Mouse (Mus musculus) CH12F3 (cell line): Measurements from ENCODE around the gene Pdgfc.

Experiments
- in situ Hi-C: fragments of 300-500 bp; cut with MboI; formaldehyde crosslinking; loops from 2 replicates; pipeline ENCODE4 v1.14.3; 2020; ENCODE audit warnings: low sequenced_read_pairs

Gene Pdgfc

DNA sequence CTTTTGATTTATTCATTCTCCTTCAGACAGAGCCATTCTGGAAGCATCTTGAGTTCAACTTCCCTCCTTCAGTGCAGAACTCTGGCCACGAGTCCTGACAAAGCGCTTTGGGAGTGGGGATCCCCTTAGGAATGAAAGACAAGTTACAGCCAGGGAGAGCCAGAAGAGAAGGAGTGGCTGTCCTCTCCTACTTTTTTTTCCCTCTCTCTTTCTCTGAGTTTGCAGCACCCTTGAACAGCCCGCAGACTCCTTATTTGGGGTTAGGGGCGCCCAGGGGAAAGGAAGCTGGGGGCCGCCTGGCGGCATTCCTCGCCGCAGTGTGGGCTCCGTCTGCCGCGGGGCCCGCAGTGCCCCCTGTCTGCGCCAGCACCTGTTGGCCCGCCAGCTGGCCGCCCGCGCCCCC, at the start of gene Pdgfc:
Gene Pdgfc, plus strand, starts transcription at position 266 of the 403 bp plus-strand sequence.
- in situ Hi-C loops = no loop called here

DNA sequence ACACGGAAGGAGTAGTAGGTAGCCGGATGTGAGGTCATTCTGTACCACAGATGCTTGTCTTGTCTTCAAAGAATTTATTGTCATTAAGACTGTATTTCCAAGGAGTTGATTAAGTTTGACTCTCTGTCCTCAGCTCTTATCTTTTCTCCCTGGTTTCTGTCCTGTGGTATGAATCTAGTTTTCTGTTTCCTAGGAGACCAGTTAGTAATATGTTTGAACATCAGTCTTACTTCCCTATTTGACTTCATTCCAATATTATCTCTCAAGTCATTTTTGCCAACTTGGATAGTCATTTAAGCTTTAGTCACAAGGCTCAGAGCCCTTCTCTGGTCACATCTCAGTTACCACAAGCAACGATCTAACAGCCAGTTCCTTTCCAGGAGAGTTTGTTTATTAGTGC, 27.0 kb upstream of the Pdgfc start:
- in situ Hi-C loops = no loop called here

DNA sequence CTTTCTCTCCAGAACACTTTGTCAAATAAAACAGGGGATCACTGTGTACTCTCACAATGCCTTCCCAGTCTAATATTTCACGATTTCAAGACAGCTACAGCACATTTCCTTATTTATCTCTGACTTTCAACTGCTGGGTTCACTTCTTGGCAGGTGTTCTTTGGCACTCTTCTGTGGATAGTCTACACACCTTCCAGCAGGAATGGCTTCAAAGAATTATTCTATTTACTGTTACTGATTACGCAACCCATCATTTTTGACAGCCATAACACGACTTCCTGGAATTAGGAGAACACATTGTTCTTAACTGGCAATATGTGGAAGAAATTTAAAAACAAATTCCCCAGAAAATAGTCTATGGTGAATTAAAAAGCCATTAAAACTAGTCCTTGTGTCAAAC, 26.3 kb upstream of the Pdgfc start:
- in situ Hi-C loops = no loop called here

DNA sequence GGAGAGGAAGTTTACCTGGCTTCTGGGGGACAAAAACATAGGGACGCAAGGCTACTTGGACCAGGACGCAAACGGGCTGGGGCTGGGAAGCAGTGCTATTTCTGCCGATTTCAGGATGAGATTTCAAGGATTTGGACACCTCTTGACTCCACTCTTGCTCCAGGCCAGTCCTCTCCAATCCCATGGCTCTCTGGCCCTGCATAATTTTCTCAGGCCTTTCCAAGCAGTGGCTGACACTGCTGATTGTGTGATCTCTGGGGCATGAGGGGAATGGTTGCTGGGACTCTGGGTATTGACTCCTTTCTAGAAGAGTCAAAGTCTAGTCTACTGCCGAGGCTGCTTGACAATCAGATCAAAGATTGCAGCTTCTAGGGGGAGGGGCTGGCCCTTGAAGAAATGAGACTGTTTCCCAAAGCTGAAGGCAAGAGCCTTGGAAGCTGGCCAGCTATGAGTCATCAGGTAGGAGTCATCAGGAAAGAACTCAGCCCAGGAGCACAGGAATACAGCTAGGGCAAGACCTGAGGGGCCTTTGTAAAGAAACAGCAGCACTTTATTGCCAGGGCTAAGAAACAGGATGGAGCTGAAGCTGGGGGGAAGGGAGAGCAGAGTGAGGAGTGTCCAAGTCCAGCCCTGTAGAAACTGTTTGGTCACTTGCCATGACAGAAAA, 18.7 kb upstream of the Pdgfc start:
- in situ Hi-C loops = no loop called here

DNA sequence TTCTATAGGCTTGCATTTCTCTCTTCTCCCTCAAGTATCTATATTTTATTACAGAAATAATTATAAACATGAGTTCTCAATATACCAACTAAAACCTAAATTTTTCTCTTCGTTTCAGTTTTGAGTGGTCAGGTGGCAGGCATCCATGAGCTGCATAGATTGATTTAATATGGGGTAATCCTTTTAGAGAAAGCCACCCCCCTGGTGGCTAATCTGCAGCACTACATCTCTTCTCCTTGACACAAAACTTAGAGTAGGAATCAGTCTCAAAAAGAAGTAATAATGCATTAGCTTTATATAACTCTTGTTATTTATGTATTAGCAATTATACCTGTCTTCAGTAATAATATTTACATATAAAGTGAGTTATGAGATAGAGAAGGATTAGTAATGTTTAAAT, 16.2 kb upstream of the Pdgfc start:
- in situ Hi-C loops = no loop called here

DNA sequence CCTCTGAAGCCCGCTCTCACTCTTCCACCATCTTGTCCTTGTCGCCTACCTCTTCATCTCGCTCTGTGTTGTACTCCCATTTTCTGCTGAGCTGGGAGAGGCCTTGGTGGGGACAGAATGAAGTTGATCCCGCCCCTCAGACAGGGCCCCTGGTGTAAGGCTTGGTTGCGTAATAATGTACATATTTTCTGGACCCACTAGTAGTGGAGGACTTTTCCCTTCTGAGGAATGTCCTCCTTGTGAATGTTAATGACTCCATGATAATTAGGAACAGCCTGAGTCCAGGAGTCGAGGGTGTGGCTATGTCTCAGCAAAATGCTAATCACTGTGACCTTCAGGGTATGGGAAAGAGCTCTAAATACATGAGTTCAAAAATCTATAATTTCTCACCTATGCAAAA, 14.4 kb upstream of the Pdgfc start:
- in situ Hi-C loops = no loop called here

DNA sequence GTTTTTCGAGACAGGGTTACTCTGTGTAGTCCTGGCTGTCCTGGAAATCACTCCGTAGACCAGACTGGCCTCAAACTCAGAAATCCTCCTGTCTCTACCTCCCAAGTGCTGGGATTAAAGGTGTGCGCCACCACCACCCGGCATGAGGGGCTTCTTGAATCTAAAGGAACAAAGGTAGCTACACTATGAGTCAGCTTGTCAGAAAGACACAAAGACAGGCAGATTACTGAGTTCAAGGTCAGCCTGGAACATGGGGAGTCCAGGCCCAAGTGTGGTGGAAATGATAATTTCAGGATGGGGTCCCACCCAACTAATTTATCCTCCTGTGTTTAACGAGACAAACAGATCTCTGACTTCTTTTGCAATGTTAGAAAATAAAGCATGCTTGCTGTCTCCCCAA, 13.9 kb upstream of the Pdgfc start:
- in situ Hi-C loops = no loop called here

DNA sequence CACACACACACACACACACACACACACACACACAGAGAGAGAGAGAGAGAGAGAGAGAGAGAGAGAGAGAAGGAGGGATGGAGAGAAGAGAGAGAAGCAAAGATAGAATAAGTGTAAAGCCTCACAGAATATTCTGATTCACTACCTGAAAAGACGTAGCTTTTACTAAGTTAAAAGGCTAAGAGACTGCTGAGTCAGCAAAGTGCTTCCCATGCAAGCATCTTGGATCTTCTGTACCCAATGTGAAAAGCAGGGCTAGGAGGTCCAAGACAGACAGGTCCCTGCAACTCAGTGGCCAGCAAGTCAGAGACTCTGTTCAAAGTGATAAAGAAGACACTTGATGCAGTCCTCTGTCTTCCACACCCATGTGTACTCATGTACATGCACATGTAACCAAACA, 13.4 kb upstream of the Pdgfc start:
- in situ Hi-C loops = no loop called here

DNA sequence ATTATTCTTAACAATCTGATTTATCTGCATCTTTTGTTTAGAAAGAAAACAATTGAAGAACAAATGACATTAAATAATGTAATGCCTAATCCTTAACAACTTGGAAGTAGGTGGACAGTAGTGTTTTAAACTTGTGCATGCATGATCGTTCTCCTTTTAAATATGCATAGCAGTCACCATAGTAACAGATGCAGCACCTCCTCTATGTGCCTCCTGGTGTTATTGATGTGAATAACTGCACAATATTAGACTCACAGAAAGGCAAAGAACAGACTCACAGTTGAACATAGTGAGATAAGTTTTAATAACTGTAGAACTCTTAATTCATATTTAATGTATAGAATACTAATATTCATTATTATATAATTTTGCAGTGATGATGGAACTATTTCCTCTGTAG, 12.6 kb upstream of the Pdgfc start:
- in situ Hi-C loops = no loop called here

DNA sequence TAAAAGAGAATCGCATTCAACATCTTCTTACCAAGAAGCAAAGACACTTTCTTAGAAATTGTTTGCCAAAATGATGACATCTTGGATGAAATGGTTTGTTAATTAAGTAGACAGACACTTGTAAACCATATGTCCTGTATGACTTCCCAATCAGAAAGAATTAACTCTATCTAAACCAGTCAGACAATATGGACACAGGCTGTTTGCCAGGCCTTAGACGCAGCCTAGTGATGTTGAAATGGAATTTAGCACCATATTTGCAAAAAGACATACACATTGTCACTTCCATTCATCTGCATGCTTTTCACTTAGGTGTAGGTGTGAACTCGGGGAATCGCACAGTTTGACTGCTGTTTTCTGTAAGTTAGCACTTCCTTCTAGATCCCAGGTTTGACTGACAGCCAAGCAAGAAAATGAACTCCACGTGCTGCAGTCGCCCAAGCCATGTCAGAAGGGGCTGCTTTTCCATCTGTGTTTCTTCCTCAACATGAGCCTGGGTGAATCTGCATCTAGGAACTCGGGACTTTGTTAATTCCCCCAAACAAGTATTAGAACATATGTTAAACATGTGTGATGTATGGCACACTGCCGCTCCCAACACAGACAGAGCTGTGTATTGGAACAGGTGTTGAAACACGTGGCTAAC, 10.5 kb upstream of the Pdgfc start:
- in situ Hi-C loops = no loop called here

DNA sequence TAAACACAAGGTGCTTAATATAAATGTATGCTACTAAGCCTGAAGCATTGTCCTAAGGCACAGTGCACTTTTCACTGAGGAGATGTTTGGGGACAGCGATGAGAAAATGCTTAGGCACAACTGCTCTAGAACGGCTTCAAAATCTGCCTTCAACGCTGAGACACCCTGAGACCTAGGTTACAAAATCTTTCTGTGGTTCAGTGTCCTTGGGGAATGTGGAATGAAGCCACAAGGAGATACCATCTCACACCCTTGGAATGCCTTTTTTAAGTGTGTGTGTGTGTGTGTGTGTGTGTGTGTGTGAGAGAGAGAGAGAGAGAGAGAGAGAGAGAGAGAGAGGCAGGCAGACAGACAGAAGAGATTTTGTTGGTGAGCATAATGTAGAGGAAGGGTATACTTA, 7.9 kb upstream of the Pdgfc start:
- in situ Hi-C loops = no loop called here

DNA sequence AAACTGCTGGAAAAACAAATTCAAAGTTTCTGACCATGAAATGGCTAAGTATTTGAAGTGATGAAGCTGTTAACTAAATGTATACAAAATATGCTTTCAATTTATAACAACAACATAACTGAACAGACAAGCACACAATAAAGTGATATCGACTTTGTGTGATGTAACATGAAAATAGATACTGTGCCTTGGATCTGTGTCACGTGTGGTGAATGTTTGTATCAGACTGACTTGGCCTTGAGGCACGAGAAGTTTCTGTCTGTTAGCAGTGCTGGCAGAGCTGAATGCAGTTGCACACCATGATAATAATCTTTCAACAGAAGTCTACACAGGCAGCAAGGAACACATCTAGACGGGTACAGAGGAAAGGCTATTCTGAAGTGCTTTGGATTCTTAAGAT, 6.9 kb upstream of the Pdgfc start:
- in situ Hi-C loops = no loop called here

DNA sequence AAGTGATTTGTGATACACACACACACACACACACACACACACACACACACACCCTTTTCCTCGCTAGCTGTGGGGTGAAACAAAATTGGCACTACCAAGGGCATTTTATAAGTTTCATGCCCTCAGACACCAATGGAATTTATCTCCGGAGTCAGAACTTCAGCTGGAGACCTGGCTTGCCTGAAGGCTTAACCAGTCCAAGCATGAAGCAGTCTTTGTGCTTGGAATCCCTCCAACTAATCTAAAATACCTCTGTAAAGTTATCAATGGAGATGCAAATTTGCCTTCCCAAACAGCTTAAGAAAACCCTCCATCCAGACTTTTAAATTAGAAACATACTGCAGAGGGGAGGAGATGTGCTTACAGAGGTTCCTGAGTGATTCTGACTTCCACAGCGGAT, 6.3 kb upstream of the Pdgfc start:
- in situ Hi-C loops = no loop called here

DNA sequence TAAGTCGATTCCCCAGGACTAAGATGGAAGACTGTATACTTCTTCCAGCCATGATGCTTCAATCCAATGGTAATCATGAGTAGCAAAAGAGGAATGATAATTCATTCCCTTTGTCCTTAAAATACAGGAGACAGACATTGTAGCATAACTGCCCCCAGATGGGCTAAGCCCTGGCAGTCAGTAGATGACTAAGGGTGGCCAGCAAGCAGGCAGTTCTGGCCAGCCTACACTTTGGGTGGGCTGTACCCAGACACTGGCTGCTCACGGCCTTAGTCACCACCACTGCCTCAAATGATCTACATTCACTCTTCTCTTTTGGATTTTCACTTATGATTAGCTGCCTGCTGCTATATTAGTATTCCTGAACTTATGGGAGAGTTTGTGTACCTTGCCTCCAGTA, 5.9 kb upstream of the Pdgfc start:
- in situ Hi-C loops = no loop called here

DNA sequence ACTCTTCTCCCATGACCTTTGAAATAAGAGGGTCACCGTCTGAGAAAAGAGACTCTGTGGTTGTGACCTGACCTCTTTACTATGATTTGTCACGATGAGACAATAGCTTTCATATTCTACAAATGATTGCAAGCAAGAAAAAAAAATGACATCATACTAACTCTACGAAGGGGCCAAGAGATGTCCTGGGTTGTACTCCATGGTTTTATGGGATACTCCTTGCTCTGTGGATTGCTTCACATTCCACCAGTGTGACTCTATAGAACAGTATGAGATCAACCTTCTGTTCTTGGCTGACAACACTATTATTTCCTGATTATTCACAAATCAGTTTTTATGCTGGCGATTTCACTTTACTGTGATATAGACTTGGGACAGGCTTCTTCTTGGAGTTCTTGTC, 4.2 kb upstream of the Pdgfc start:
- in situ Hi-C loops = no loop called here

DNA sequence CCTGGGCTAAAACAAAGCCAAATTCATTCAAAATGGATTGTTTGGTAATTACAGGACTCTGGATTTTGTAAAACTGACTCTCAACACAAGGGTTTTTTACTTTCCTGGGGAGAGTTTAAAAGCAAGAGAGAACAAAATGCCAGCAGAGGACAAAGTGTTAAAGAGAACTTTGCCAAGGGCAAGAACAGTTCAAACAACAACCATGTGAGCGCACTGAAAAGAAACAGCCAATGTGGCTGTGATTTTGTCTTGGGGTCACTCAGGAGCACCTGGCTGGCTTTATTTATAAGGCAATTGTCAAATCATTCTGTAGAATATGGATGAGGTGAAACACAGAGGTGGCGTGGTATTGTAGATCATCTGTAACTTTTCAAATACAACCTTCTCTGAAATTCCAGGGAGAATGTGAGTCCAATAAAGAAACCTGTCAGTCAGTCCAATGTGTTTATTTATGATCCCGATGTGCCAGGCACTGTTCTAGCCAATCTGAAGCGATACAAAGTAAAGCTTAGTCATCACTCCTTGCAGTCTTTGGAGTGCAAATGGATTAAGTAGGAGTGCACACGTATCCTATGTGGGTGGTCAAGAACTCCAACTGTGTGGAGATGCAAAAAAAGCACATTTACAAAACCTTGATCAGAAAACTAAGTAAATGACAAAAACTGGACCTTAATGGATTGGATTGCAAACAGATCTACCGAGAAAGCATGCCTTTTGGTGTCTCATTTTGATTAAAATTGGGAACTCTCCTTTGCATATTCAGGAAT, 1.7 kb upstream of the Pdgfc start:
- in situ Hi-C loops = no loop called here

DNA sequence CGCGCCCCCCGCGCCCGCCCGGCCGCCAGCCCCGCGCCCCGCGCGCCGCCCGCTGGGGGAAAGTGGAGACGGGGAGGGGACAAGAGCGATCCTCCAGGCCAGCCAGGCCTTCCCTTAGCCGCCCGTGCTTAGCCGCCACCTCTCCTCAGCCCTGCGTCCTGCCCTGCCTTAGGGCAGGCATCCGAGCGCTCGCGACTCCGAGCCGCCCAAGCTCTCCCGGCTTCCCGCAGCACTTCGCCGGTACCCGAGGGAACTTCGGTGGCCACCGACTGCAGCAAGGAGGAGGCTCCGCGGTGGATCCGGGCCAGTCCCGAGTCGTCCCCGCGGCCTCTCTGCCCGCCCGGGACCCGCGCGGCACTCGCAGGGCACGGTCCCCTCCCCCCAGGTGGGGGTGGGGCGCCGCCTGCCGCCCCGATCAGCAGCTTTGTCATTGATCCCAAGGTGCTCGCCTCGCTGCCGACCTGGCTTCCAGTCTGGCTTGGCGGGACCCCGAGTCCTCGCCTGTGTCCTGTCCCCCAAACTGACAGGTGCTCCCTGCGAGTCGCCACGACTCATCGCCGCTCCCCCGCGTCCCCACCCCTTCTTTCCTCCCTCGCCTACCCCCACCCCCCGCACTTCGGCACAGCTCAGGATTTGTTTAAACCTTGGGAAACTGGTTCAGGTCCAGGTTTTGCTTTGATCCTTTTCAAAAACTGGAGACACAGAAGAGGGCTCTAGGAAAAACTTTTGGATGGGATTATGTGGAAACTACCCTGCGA, 517 bp downstream of the Pdgfc start:
- in situ Hi-C loops = no loop called here

DNA sequence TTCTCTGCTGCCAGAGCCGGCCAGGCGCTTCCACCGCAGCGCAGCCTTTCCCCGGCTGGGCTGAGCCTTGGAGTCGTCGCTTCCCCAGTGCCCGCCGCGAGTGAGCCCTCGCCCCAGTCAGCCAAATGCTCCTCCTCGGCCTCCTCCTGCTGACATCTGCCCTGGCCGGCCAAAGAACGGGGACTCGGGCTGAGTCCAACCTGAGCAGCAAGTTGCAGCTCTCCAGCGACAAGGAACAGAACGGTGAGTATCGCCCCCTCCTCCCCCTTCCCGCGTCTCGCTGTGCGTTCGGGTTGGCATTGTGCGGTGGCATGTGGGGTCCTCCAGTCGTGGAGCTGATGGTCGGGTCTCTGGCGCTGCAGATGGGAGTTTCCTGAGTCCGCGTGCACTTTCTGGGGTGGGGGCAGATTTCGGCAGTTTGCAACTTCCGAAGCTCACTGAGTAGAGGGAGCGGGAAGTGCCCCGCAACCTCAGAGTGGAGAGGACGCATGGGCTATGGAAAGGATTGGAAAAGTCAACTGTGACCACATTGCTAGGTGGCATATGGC, 1.2 kb downstream of the Pdgfc start:
- in situ Hi-C loops = no loop called here

DNA sequence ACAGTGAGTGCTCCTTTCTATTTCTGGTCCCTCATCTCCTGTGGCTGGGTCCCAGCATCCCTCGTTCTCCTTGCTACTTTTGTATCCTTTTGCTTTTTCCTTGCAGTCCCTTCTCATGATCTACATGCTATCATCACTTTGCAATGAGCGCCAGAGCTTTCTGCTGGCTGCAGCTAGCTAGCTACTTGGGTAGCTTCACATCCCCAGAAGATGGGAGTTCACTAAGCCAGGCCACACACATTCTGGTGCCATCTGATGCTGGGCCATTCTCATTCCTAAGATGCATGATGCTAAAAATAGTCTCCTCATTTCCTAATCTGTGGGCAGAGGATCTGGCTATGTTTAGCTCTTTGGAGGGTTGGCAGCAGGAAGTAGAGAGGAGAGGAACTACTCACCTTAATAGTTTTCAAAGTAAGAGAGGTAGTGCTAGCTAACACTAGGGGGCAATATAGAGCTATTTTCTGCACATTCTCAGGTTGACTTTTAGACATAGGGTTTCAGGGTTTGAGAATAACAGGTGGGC, 3.0 kb downstream of the Pdgfc start:
- in situ Hi-C loops = no loop called here

DNA sequence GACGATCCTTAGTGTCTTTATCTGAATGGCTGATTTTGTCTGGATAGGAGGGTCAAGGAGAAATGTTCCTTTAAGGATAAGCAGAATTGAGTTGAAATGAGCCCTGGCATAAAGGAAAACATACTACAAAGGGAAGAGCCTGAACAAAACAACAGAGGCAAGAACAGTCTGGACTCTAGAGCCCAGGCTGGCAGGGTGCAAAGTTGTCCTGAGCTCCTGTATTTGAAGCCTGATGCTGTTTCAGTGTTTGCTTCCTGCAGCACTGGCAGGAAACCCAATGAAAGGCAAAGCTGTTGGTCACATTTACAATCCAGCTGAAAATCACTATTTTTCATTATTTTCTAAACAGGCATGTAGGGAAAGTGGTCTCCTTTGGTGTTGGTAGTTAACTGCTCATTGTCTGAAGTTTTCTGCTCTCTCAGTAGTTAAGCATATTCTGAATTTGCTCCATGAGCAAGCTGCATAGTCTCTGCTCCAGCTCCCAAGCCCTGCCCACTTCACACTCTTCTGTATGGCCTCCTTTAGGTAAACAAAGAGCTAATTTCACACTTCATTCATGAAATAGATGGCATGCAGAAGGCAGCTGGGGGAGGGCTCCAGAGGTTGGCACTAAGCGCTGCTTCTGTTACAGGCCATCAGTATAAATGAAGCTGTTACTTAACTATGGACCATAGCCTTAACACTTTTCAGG, 8.6 kb downstream of the Pdgfc start:
- in situ Hi-C loops = no loop called here
